Mouse (Mus musculus) stomach, embryonic 15.5 days (tissue): ENCODE data around the gene Slc25a44. TPM values are rescaled to one million over a fixed set of nuclear protein-coding genes. Genes with fewer than 3 reads are reported as not detected.
"Not testable (repeated sequence)": the region's sequence is repeated elsewhere in the genome, so short reads cannot be mapped to it uniquely, and the experiment has no call there.

Experiments used
- ATAC-seq: fragments of 200-750 bp; cut with Nextera tagmentation; 2 replicates; pipeline ENCODE4 v1.8.0; 2017; ENCODE audit warnings: low read depth, moderate number of reproducible peaks, moderate TSS enrichment; ENCODE audit not compliant: insufficient read depth, low FRiP score
- H3K27ac ChIP-seq: fragments of 300-500 bp; sonication (generic); 2 replicates; pipeline ENCODE4 v1.5.1; 2015; ENCODE audit warnings: mild to moderate bottlenecking, inconsistent platforms
- H3K27me3 ChIP-seq: fragments of 300-500 bp; sonication (generic); replicated peaks from 2 replicates; pipeline ENCODE4 v1.6.1; 2015; ENCODE audit warnings: inconsistent platforms
- H3K36me3 ChIP-seq: fragments of 300-500 bp; sonication (generic); 2 replicates; pipeline ENCODE4 v1.6.1; 2015; ENCODE audit warnings: inconsistent platforms
- H3K4me1 ChIP-seq: fragments of 300-500 bp; sonication (generic); 2 replicates; pipeline ENCODE4 v1.6.1; 2015; ENCODE audit warnings: inconsistent platforms
- H3K4me2 ChIP-seq: fragments of 300-500 bp; sonication (generic); 2 replicates; pipeline ENCODE4 v1.6.1; 2015; ENCODE audit warnings: mild to moderate bottlenecking, inconsistent platforms
- H3K4me3 ChIP-seq: fragments of 300-500 bp; sonication (generic); replicated peaks from 2 replicates; pipeline ENCODE4 v1.5.1; 2015; ENCODE audit warnings: inconsistent platforms
- H3K9ac ChIP-seq: fragments of 300-500 bp; sonication (generic); 2 replicates; pipeline ENCODE4 v1.6.1; 2015; ENCODE audit warnings: inconsistent platforms
- H3K9me3 ChIP-seq: fragments of 300-500 bp; sonication (generic); 2 replicates; pipeline ENCODE4 v1.6.1; 2016; ENCODE audit warnings: inconsistent platforms
- WGBS: fragments of 180-500 bp; shearing (Covaris S2); methylation state at CpG from one replicate; pipeline ENCODE4 v1.1.7; 2015; 5-methylcytosine and 5-hydroxymethylcytosine counted together
- polyA plus RNA-seq: library from polyadenylated mRNA; unstranded; fragments of >200 nt; fragmentation: Nextera tagmentation; extraction: Ambion mirVana; gene quantifications from 2 replicates; pipeline ENCODE4 v1.2.1, GENCODE M21; 2015

Gene Slc25a44
- polyA plus RNA-seq, 1 experiment from 2014 or later = 15.7 TPM

- not testable (repeated sequence) for H3K9me3 ChIP-seq, H3K27me3 ChIP-seq, ATAC-seq, H3K36me3 ChIP-seq, H3K27ac ChIP-seq, H3K9ac ChIP-seq, H3K4me1 ChIP-seq
- 23% methylated on average over 6 of the region's 7 CpGs for WGBS
- Histone ChIP-seq H3K4me3 (peak overlapping the region; percentile 17), H3K4me2 (peak overlapping the region; percentile 53)
Measured at GRCm38 (mm10) chr3:88376644-88377043, 48.3 kb downstream of the Slc25a44 start.

- Histone ChIP-seq H3K4me3 (peak overlapping the region; percentile 17), H3K4me2 (peak overlapping the region; percentile 53), H3K27ac (peak overlapping the region; percentile 26; the same call in 1 of the 2 replicates)
- ATAC-seq = peak; percentile 90
- not testable (repeated sequence) for H3K27me3 ChIP-seq, H3K4me1 ChIP-seq, H3K9me3 ChIP-seq, H3K9ac ChIP-seq, H3K36me3 ChIP-seq
- 10% methylated on average over 19 of the region's 19 CpGs for WGBS
Measured at GRCm38 (mm10) chr3:88375750-88376626, 49.0 kb downstream of the Slc25a44 start.

- H3K27me3 ChIP-seq, H3K4me3 ChIP-seq, ATAC-seq, H3K4me2 ChIP-seq, H3K36me3 ChIP-seq, H3K9me3 ChIP-seq, H3K4me1 ChIP-seq, H3K27ac ChIP-seq, H3K9ac ChIP-seq: not testable (repeated sequence)
- WGBS = 90% methylated on average over 9 of the region's 9 CpGs
Measured at GRCm38 (mm10) chr3:88372643-88373042, 52.3 kb downstream of the Slc25a44 start, which contains the start of gene Bglap3. Gene Bglap3, minus strand, starts transcription at chr3:88372743.

GRCm38 (mm10) chr3:88368511-88368910, 56.4 kb downstream of the Slc25a44 start:
- Histone ChIP-seq H3K27me3 (peaks cover 12% of the 10 kb centered on the region), H3K4me1 (peaks cover 12% of the 10 kb centered on the region; the same call in 1 of the 2 replicates)
- not testable (repeated sequence) for H3K4me2 ChIP-seq, H3K36me3 ChIP-seq, ATAC-seq, H3K4me3 ChIP-seq, H3K9me3 ChIP-seq, H3K27ac ChIP-seq, H3K9ac ChIP-seq
- 82% methylated on average over 7 of the region's 7 CpGs for WGBS

- not testable (repeated sequence) for ATAC-seq, H3K27ac ChIP-seq, H3K4me2 ChIP-seq, H3K4me3 ChIP-seq, H3K9ac ChIP-seq, H3K36me3 ChIP-seq, H3K9me3 ChIP-seq
- Histone ChIP-seq H3K27me3 (peaks cover 12% of the 10 kb centered on the region), H3K4me1 (peaks cover 12% of the 10 kb centered on the region; the same call in 1 of the 2 replicates)
- WGBS = 41% methylated on average over 4 of the region's 7 CpGs
Measured at GRCm38 (mm10) chr3:88367517-88367916, 57.4 kb downstream of the Slc25a44 start.

- 5% methylated on average over 21 of the region's 22 CpGs for WGBS
- ATAC-seq = peak; percentile 69
- H3K27ac ChIP-seq, H3K36me3 ChIP-seq, H3K9me3 ChIP-seq, H3K9ac ChIP-seq: not testable (repeated sequence)
- Histone ChIP-seq H3K27me3 (peaks cover 12% of the 10 kb centered on the region), H3K4me3 (peak overlapping the region; percentile 20), H3K4me2 (peak overlapping the region; percentile 49), H3K4me1 (peaks cover 12% of the 10 kb centered on the region; the same call in 1 of the 2 replicates)
Measured at GRCm38 (mm10) chr3:88366830-88367428, 58.0 kb downstream of the Slc25a44 start.

- 38% methylated on average over 34 of the region's 34 CpGs for WGBS
- no peak overlapping the region for H3K4me3 ChIP-seq
- H3K27ac ChIP-seq = no peak overlapping the region
- no peak overlapping the region for H3K4me2 ChIP-seq
- peaks cover 2% of the 10 kb centered on the region; the same call in 1 of the 2 replicates for H3K36me3 ChIP-seq
- no peak for ATAC-seq
- no peaks in the 10 kb centered on the region for H3K9me3 ChIP-seq
- H3K9ac ChIP-seq = no peak overlapping the region
- peaks cover 12% of the 10 kb centered on the region for H3K27me3 ChIP-seq
- peaks cover 12% of the 10 kb centered on the region; the same call in 1 of the 2 replicates for H3K4me1 ChIP-seq
Measured at GRCm38 (mm10) chr3:88365705-88366361, 59.1 kb downstream of the Slc25a44 start.

GRCm38 (mm10) chr3:88364337-88364736, 60.6 kb downstream of the Slc25a44 start, which contains the start of gene Paqr6:
Gene Paqr6, plus strand, starts transcription at chr3:88364584.
- WGBS = 2% methylated on average over 15 of the region's 16 CpGs
- Histone ChIP-seq H3K36me3 (peaks cover 17% of the 10 kb centered on the region), H3K9me3 (no peaks in the 10 kb centered on the region), H3K4me3 (peak within 1 kb of the TSS; percentile 15), H3K27me3 (peaks cover 12% of the 10 kb centered on the region), H3K4me2 (peak within 1 kb of the TSS; percentile 44), H3K27ac (peak within 1 kb of the TSS; percentile 23; the same call in 1 of the 2 replicates), H3K4me1 (peaks cover 12% of the 10 kb centered on the region; the same call in 1 of the 2 replicates), H3K9ac (no peak within 1 kb of the TSS)
- ATAC-seq = peak; percentile 37; the same call in 1 of the 2 replicates

- Histone ChIP-seq H3K9me3 (no peaks in the 10 kb centered on the region), H3K4me2 (no peak overlapping the region), H3K4me3 (no peak overlapping the region), H3K4me1 (peaks cover 12% of the 10 kb centered on the region; the same call in 1 of the 2 replicates), H3K9ac (no peak overlapping the region), H3K27ac (peak overlapping the region; percentile 23; the same call in 1 of the 2 replicates), H3K27me3 (peaks cover 12% of the 10 kb centered on the region), H3K36me3 (peaks cover 23% of the 10 kb centered on the region)
- ATAC-seq = peak; percentile 76
- WGBS = 49% methylated on average over 4 of the region's 4 CpGs
Measured at GRCm38 (mm10) chr3:88363700-88364099, 61.2 kb downstream of the Slc25a44 start.

GRCm38 (mm10) chr3:88361612-88362313, 63.2 kb downstream of the Slc25a44 start:
- H3K27ac ChIP-seq = no peak overlapping the region
- no peak overlapping the region for H3K4me3 ChIP-seq
- H3K4me1 ChIP-seq = peaks cover 12% of the 10 kb centered on the region; the same call in 1 of the 2 replicates
- 93% methylated on average over 2 of the region's 2 CpGs for WGBS
- H3K4me2 ChIP-seq = no peak overlapping the region
- ATAC-seq = no peak
- no peak overlapping the region for H3K9ac ChIP-seq
- H3K27me3 ChIP-seq = peaks cover 12% of the 10 kb centered on the region
- H3K9me3 ChIP-seq = no peaks in the 10 kb centered on the region
- H3K36me3 ChIP-seq = peaks cover 41% of the 10 kb centered on the region

- H3K9me3 ChIP-seq = no peaks in the 10 kb centered on the region
- H3K36me3 ChIP-seq = peaks cover 46% of the 10 kb centered on the region
- peaks cover 10% of the 10 kb centered on the region for H3K27me3 ChIP-seq
- H3K27ac ChIP-seq = no peak overlapping the region
- H3K4me3 ChIP-seq = no peak overlapping the region
- H3K9ac ChIP-seq = no peak overlapping the region
- no peak for ATAC-seq
- 74% methylated on average over 6 of the region's 6 CpGs for WGBS
- H3K4me1 ChIP-seq = peaks cover 12% of the 10 kb centered on the region; the same call in 1 of the 2 replicates
- H3K4me2 ChIP-seq = no peak overlapping the region
Measured at GRCm38 (mm10) chr3:88361096-88361495, 63.8 kb downstream of the Slc25a44 start.
